Mouse (Mus musculus): ENCODE measurements around the gene Cdc14a. TPM values are rescaled to one million over a fixed set of nuclear protein-coding genes. Genes with fewer than 3 reads are reported as not detected.

The Cdc14a gene
- total RNA-seq (2023) = 22.8 TPM

GRCm38 (mm10) chr3:116423353-116424159, at the start of gene Cdc14a:
Gene Cdc14a (minus strand): TSS chr3:116424032.

DNA sequence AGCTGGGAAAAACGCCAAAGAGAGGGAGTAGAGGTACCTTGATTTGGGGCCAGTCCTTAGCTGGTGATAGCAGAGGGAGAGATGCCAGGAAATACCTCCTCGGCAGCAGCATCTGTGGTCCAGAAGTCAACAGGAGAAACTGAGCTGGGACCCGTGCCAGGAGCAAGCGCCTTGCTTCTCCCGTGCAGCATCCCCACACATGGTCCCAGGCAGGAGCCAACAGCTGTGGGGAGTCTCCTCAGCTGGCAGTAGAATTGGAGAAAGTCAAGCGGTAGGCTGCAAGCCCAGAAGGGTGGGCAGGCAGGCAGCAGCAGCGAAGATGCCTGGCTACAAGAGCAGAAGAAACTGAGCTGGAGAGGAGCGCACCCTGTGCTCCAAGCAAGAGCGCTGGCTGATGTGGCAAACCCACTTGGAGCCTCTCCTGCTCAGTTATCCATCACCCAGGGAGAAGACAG, 170.7 kb downstream of the Cdc14a start, which contains the start of gene Gpr88:
TSS of gene Gpr88 (minus strand) at position 427 of the 455 bp plus-strand sequence.

Other genes starting within 250 kb of the Cdc14a start
- not detected for gene Gpr88, start 170.5 kb downstream of the Cdc14a start, total RNA-seq (2023)
- gene Rtca, start 84.2 kb upstream of the Cdc14a start, total RNA-seq (2023) = 20.4 TPM
- gene Dbt, start 89.0 kb upstream of the Cdc14a start, total RNA-seq (2023) = 11.7 TPM
- not detected for gene Lrrc39, start 138.9 kb upstream of the Cdc14a start, total RNA-seq (2023)
- gene Sass6, start 170.9 kb upstream of the Cdc14a start, total RNA-seq (2023) = 7.7 TPM
- 32.4 TPM for gene Trmt13, start 190.6 kb upstream of the Cdc14a start, total RNA-seq (2023)
- 92.9 TPM for gene Mfsd14a, start 238.6 kb upstream of the Cdc14a start, total RNA-seq (2023)

Data from CD4-positive naive resting alpha-beta T cell, adult 57 days (primary cell).